Mouse (Mus musculus) activated CD4-positive, CD25-positive, alpha-beta regulatory T cell, adult 4 months (primary cell): ENCODE measurements around the gene Gp2. TPM values are rescaled to one million over a fixed set of nuclear protein-coding genes. Genes with fewer than 3 reads are reported as not detected.

Experiments
- ATAC-seq: one replicate; pipeline ENCODE4 v1.8.0; 2017
- polyA plus RNA-seq, 2 experiments: library from polyadenylated mRNA; unstranded; fragments of 100-300 nt; shearing (Covaris generic); gene quantifications; one replicate each; pipeline ENCODE4 v1.2.1; 2017

Gp2 gene
- not detected for polyA plus RNA-seq

DNA sequence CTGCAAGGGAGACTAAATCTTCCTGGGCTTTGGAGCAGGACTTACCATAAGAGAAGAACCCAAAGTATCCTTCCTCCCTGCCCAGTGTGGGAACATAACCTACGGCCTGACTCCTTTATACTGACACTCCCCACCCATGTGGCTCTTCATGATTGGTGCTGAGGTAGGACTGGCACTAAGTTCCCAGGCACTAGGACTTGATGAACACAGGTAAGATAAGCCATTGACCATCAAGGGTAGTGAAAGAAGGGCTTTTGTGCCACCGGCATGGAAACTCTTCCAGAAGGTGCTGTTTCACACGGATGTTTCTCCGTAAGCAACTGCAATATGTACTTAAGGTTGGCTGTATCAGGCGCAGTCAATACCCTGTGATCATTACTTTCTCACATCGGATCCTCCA is at the start of gene Gp2:
Gene Gp2, minus strand, starts transcription at position 101 of the 400 bp plus-strand sequence.
- no peak for ATAC-seq

DNA sequence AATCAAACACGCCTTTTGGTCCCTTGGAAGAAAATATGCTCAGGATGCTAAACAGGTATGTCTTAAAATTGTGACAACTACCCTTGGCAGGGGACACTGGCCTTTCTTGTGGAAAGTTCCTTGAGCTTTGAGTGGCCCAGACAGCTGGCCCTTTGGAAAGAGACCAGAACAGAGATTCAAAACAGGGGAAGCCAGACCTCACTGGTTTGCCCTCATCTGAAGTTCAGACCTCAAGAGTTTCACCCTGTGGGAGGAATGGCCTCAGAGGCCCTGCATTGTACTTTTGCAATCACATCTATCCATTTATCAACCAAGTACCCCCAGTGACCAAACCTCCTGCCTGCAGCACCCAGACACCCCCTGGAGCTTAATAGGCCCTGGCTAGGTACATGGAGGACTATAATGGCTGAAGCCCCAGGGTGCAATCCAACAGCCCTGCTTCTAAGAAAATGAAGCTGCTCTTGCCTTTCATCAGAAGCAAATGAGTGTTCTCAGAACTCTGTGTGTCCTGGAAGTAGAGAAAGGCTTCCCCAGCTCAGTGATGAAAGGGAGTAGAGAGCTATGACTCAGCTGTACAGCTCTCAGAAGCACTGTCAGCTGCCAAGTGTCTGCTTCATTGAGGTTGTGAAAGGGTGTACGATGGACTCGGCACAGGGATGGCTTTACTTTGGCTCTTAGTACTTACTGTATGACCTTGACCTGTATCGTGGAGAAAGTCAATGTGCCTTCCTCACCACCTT is 31.1 kb upstream of the Gp2 start:
- ATAC-seq: no peak

DNA sequence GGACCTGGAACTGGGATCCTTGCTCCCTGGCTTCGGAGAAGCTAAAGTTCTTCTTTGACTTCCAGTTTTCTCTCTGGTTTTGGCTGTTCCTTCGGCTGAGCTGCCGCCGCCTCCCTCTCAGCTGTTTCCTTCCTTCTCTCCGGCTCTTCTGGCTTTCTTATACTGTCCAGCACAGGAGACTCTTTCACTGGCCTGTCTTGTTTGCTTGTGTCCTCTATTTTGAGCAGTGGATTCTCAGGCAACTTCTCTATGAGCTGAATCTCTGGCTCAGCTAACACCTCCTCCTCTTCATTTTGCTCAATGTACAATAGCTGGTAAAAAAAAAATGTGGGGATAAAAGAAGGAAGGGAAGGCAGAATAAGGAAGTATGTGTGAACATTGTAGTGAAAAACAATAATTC is 27.6 kb upstream of the Gp2 start:
- no peak for ATAC-seq

DNA sequence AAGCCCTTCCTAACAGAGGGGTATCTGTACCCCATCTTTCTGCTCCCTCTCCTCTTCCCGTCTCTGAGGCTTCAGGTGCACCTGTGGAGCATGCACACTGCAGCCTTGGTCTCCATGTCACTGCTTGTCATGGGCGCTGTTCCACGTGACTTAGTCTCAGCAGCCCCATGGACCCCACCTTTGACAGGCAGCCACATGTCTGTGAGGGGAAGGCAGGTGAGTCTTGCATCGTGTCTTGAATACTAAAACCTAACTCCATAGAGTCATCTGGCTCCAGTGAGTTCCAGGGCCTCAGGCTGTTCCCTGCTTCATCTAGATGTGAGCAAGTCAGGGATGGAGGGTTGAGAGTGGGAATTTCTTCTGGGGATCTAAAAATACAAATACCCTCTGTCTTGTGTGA is 25.1 kb upstream of the Gp2 start:
- ATAC-seq: no peak

DNA sequence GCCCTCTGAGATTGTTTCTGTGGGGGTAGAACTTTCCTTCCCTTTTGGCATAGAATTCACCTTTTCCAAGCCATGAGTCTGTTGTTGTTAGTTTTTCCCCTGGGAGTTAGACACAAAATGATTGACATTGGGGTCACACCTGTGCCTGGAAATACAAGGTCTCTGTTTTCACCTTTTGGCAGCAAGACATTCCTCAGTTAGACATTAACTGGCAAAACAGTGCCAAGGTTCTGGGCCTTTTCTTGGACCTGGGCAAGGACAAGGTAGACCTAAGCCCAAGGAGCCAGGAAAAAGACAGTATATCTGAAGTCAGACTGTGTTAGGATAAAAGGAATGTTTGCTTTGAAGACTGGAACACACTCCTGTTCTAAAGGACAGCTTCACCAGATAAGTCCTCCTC is 20.2 kb upstream of the Gp2 start, which contains the start of gene Umod:
Gene Umod, minus strand, starts transcription at position 27 of the 400 bp plus-strand sequence.
- ATAC-seq: no peak

DNA sequence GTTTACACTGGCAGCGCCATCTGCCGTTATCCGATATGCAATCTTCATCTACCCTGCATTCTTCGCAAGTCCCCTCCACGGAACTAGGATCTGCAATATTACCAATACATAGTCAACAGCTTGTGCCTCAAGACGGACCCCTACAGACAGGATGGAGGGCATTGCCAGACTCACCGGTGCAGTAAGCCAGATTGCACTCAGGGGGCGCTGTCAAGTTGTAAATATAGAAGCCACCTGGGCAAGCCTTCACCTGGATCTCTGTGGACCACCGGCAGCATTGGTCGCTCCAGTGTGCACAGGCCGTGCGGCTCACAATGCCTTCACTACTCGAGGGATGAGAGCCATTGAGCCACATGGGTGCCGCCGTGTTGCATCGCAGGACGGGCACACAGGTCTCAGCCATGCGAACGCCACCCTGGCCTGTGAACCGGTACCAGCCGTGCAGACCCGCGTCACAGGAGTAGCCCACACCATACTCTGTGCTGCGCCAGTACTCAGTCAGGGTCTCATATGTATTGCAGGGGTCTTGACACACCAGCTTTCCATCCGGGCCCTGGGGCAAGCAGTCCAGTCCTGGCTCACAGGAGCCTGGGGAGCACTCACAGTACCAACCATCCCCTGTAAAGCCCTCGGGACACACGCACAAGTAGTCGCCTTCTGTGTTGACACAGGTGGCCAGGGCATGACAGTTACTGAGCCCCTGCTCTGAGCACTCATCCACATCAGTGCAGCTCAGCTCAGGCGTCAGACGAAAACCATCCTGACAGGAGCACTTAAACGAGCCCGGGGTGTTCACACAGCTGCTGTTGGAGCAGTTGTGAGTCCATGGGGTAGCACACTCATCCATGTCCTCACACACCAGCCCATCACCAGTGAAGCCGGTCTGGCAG is 17.7 kb upstream of the Gp2 start:
- no peak for ATAC-seq

DNA sequence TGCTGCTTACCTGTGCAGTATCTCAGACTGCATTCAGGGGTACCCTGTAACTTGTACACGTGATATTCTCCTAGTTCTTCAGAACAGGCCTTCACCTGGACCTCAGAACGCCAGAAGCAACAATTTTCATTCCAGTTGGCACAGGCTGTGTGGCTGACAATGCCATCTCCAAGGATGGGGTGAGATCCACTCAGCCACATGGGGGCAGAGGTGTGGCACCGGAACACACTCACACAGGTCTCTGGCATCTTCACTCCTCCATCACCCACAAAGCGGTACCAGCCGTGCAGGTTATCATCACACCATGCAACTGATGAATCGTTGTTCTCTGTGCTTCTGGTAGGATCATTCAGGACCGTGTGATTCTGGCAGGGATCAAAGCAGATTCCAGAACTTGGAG is 4.9 kb downstream of the Gp2 start:
- no peak for ATAC-seq

DNA sequence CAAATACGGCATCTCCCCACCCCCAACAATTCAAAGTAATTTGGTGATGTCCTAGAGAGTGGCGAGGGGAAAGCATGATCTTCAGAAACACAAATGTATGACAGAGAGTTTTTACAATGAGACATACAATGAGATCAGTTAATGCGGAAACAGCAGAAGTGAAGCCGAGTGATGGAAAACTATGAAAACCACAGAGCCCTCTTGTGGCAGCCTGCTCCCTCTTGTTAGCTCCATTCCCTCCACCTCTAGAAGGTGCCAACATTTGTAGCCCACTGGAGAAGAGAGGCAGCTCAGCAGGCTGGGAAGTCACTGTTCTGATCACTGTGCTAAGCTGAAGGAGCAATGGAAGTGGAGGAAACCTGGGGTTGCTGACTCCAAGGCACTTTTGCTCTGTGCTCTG is 15.2 kb downstream of the Gp2 start:
- ATAC-seq: no peak

DNA sequence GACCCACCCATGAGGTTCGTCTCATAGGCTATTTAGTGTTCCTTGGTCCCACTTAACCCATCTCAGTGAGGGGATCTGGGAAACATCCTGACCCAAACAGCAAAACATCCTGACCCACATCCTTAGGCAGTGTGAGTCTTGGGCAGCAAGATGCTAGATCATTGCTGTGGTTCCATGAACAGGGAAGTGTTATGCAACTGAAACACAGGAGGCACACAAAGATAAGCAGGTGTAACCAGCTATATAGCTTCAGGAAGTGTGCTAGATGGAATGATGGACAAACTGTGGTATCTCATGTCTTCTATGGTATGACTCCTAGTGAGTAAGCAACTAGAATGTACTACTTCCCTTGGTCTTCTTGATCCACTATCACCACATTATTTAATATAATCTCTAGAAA is 17.1 kb downstream of the Gp2 start:
- ATAC-seq: no peak

DNA sequence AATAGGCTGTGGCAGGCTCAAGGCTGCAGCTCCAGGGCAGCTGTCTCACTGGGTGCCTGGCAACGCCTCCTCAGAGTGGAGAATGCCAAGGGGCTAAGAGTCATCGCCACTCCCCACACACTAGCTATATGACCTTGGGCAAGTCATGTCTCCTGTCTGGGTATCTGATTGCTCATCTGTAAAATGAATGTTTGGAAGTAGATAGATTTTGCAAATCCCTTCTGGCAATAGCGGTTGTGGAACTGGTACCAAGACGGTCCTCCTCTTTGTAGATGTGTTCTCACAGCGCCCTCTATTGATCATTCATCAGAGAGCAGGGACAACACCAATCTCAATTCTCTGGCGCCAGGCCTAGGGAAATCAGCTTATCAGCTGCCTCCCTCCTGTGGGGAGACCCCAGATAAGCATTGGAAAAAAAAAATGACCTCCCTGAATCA is 31.9 kb downstream of the Gp2 start:
- no peak for ATAC-seq

DNA sequence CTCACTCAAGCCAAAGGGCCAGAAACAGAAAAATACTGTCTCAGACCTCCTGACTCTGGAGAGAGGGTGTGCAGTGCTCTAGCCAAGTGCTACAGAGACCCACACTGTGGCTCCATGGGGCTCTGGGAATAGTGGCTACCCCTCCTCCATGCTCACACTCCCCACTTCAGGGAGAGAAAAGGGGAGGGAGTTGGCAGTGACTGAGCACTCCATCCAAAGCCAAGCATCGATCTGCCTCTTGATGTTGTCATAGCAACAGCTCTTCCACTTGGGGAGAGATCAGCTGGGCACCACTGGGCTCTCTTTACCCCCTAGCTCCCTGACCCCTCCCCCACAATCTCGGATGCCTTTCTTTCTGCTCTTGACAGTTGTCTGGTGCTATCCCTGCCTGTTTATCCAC is 38.4 kb downstream of the Gp2 start:
- ATAC-seq: no peak

DNA sequence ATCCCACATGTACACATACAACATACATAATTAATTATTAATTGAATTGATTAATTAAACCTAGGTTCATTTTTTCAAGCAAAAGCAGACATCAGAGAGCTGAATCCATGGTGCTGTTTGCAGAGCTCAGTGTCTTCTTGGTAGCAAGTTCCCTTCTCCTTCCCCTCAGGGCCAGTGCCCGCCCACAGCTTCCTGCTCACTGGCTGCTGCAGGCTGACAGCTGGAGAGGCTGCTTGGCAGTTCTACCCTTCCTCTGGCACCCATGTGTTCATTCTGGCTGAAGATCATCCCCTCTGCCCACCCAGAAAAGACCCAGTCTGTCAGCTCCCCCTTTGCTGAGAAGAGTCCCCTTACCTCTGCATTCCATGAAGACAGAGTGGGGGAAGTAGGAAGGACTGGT is 40.6 kb downstream of the Gp2 start:
- no peak for ATAC-seq

DNA sequence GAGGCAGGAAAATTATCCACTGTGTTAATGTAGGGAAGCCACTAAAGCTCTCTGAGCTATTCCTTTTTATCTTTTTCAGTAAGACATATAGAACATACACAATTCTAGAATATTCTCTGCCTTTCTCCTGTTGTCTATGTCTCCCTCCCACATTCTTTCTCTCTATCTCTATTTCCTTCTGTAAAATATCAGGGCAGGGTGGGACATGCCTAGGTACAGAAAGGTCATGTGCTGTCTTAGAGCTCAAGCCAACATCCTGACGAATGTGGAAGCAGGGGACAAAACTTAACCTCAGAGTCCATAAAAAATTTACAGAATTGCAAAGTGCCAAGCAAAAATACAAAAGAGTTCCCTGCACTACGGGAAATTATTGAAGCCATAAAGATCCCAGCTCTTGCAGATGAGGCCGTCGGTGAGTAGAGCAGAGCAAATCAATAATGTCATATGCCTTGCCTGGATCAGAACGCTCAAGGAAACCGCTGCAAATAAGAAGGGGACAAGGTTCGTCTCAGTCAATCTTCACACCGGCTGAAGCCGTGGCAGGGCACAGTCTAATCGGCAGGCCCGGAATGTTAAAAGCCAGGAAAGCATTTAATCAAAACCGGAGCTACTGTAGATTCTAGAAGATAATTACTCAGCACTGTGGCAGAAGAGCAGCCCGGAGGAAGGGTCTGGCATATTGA is 64.9 kb downstream of the Gp2 start:
- no peak for ATAC-seq

Other genes with a start within 250 kb of the Gp2 start
- gene Umod, start 20.0 kb upstream of the Gp2 start, polyA plus RNA-seq: not detected
- gene Acsm5, start 60.2 kb upstream of the Gp2 start, polyA plus RNA-seq: not detected
- gene Pdilt, start 64.2 kb upstream of the Gp2 start, polyA plus RNA-seq: not detected
- under 1 TPM in 1 of 2 experiments, not detected in 1; 0.25 TPM for gene Acsm2, start 95.1 kb upstream of the Gp2 start, polyA plus RNA-seq
- gene Acsm1, start 147.7 kb upstream of the Gp2 start, polyA plus RNA-seq: not detected
- gene Acsm4, start 230.7 kb upstream of the Gp2 start, polyA plus RNA-seq: not detected